Mouse (Mus musculus) mature B cell (primary cell): ENCODE measurements around the gene Prkrip1.
"Not testable (repeated sequence)": the region's sequence is repeated elsewhere in the genome, so short reads cannot be mapped to it uniquely, and the experiment has no call there.

ENCODE experiments used
- in situ Hi-C: fragments of 300-500 bp; cut with MboI; formaldehyde crosslinking; loops from 2 replicates; pipeline ENCODE4 v1.14.3; 2019

Prkrip1 gene

DNA sequence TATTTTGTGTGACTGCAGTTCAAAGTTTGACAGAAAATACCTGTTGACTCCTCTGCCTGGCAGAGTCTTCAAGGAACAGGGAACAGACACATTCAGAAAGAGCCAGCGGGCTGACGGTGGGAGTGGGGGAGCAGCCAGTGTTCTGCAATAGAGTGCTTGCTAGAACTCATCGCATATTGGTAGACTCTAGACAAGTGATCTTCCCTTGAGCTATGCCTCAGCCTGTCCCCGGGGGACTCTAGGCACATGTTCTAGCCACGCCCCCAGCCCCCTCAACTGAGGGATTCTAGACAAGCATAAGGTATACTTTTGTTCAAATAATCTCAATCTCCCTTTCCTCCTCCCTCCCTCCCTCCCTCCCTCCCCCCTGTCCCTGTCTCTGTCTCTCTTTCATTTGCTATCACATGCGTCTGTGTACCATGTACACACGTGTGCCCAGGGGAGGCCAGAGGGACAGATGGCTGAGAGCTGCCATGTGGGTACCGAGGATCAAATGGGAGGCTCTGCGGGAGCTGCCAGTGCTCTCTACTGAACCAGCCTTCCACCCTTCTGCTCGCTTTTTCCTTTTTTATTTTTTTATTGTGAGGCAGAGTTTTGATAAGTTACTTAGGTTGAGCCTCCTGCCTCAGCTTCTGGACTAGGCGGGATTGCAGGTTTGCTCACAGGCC lies 34.8 kb downstream of the Prkrip1 start:
- in situ Hi-C loops: no loop called here

DNA sequence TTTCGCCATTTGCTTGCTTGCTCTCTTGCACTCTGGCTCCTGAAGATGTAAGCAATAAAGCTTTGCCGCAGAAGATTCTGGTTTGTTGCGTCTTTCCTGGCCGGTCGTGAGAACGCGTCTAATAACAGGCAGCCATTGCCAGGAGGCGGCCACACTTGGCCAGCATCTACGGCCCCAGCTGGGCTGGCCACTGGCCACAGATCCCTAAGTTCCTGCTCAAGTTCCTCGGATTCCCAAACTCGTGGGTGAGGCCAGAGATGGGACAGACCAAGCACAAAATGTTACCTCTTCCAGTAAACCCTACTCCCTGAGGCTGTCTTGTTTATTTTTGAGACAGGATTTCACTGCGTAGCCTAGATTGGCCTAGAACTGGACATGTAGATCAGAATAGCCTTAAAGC lies 38.7 kb downstream of the Prkrip1 start:
- in situ Hi-C loops: not testable (repeated sequence)

GRCm38 (mm10) chr5:136155399-136155798 lies 43.4 kb downstream of the Prkrip1 start:
- in situ Hi-C loops: no loop called here

DNA sequence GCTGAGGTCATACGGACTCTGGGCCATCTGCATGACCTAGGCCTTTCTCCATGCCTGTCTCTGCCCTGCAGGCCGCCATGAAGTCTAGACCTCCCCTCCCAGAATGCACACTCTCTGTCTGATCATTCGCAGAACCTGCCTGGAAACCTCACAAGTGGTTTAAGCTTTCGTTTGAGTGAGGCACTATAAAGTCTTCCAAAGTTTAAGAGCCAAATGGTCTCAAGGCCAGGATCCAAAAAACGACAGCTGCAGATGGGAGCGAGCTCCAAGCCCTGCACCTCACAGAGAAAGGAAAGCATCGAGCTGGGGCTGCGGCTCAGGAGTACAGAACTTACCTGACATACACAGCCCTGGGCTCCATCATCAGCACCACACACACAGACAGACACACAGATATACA lies 46.4 kb downstream of the Prkrip1 start:
- in situ Hi-C loops: no loop called here

DNA sequence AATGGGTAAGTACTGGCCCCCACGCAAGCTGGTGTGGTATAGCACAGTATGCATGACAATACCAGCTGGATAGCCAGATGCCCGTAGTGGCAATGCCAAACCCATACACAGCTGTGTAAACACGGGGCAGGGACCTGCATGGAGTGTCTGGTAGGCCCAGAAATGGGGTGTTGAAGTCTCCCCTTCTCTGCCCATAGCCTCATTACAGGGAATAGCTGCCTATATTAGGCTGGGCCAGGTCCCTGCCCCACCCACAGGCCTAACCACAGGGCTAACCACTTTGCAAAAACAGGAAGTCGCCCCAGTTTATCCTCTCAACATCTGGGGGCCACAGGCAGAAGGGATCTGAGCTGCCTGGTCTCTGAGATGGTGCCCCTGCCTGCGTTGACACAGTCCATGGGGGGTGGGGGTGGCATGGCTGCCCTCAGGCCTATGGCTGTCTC lies 49.6 kb downstream of the Prkrip1 start:
- in situ Hi-C loops: not testable (repeated sequence)

- in situ Hi-C loops: no loop called here
Observed at GRCm38 (mm10) chr5:136147704-136148103, 51.1 kb downstream of the Prkrip1 start.

GRCm38 (mm10) chr5:136146936-136147335 lies 51.8 kb downstream of the Prkrip1 start:
- in situ Hi-C loops: no loop called here

GRCm38 (mm10) chr5:136144606-136145430 lies 53.9 kb downstream of the Prkrip1 start:
- in situ Hi-C loops: loop anchor here (5.0 kb wide), 1 partner anchor 32 kb away; no protein-coding TSS in a partner anchor

- in situ Hi-C loops: loop anchor here (5.0 kb wide), 1 partner anchor 34 kb away; no protein-coding TSS in a partner anchor
Observed at GRCm38 (mm10) chr5:136143161-136143755, 55.5 kb downstream of the Prkrip1 start.

DNA sequence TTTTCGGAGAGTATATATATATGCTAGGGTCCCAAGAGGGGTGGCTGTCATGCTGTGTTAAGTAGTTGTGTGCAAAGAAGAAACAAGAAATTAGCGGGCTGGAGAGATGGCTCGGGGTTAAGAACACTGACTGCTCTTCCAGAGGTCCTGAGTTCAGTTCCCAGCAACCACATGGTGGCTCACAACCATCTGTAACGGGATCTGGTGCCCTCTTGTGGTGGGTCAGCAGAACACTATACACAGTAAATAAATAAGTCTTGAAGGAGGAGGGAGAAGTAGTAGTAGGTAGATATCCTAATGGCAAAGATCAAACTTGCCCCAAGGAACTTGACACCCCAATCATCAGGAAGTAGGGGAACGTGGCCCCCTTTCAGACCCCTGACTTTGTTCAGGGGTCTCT lies 56.0 kb downstream of the Prkrip1 start:
- in situ Hi-C loops: loop anchor here (5.0 kb wide), 1 partner anchor 35 kb away; no protein-coding TSS in a partner anchor

GRCm38 (mm10) chr5:136140057-136140482 lies 58.7 kb downstream of the Prkrip1 start:
- in situ Hi-C loops: loop anchor here (5.0 kb wide), 1 partner anchor 37 kb away; no protein-coding TSS in a partner anchor

DNA sequence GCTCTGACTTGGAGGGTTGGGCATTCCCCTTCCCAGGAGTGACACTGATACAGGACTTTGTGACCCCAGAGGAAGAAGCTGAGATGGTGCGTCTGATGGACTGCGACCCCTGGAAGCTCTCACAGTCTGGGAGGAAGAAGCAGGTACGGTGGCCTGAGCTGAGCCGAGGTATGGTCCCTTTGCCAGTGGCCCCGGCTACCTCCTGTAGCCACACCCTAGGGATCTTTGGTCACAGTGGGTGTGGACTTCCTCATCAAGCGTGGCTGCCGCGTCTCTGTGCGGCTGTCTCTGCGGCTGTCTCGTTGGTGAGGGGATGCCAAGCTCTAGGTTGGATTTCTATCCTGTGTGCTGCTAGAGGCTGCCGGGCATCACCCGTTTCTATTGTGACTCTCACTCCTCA lies 59.4 kb downstream of the Prkrip1 start:
- in situ Hi-C loops: no loop called here

GRCm38 (mm10) chr5:136137658-136138274 lies 61.0 kb downstream of the Prkrip1 start:
- in situ Hi-C loops: no loop called here

DNA sequence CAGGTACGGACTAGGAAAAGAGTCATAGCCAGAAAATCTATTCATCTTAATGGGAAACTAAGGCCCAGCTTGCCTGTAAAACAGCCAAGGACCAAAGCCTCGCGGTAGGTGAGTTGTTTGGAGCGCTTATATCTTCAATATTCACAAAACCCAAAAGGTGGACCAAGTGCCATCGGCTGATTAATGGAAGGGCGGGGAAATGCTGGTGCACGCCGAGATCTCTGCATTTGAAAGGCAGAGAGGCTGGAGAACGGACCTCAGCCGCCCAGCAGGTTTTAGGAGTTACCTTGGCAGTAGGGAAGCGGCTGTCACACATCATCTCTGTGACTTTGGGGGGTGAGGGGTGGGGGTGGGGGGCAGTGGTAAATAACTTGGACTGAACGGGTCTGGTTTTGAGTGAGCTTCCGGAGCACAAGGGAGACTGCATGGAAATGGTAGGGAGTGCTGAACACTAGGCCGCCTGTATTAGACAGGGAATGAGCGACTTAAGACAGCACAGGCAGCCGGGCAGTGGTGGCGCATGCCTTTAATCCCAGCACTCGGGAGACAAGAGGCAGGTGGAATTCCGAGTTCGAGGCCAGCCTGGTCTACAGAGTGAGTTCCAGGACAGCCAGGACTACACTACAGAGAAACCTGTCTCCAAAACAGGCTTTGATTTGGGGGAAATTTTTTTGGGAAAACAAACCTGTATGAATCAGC lies 62.3 kb downstream of the Prkrip1 start:
- in situ Hi-C loops: no loop called here

- in situ Hi-C loops: no loop called here
Observed at GRCm38 (mm10) chr5:136135571-136136291, 63.0 kb downstream of the Prkrip1 start, which contains the start of the genes Lrwd1 and Alkbh4. Gene Lrwd1, minus strand, starts transcription at chr5:136136074. Gene Alkbh4, plus strand, starts transcription at chr5:136136146.
